Mouse (Mus musculus): ENCODE data around the gene Diexf. TPM values are rescaled to one million over a fixed set of nuclear protein-coding genes. Genes with fewer than 3 reads are reported as not detected.

The Diexf gene
- polyA plus RNA-seq, 1 experiment from 2014 or later: 16.2 TPM

GRCm38 (mm10) chr1:193089683-193090082 lies 40.4 kb downstream of the Diexf start:
- DNase-seq (ENCODE audit: low read depth, low spot score): no peak
- in situ Hi-C loops (cut with MboI; ENCODE audit: low pct_unique_long_range_greater_than_20kb): no loop called here
- no peak for TF ChIP-seq CTCF (IDR thresholded peaks at IDR 0.05)
- ChIA-PET POLR2A (no interaction called here), CTCF (interaction anchor here (1.4 kb wide), 1 partner anchor 11 kb away, joined by 6 read pairs; no protein-coding TSS in a partner anchor)
- ATAC-seq: no peak
- no peaks in the 10 kb centered on the region for H3K27me3 ChIP-seq

- H3K27me3 ChIP-seq: no peaks in the 10 kb centered on the region
- ChIA-PET POLR2A (no interaction called here), CTCF (no interaction called here)
- ATAC-seq (no peak), DNase-seq (ENCODE audit: low read depth, low spot score) (no peak)
- no peak for TF ChIP-seq CTCF (IDR thresholded peaks at IDR 0.05)
- in situ Hi-C loops (cut with MboI; ENCODE audit: low pct_unique_long_range_greater_than_20kb): no loop called here
Measured at GRCm38 (mm10) chr1:193089211-193089610, 40.9 kb downstream of the Diexf start.

GRCm38 (mm10) chr1:193086842-193087476 lies 43.1 kb downstream of the Diexf start:
- CTCF ChIA-PET: interaction anchor here (1.0 kb wide), 1 partner anchor 236 kb away, joined by 3 read pairs; no protein-coding TSS in a partner anchor
- no peak for TF ChIP-seq CTCF (IDR thresholded peaks at IDR 0.05)
- ATAC-seq (no peak), DNase-seq (ENCODE audit: low read depth, low spot score) (no peak)
- POLR2A ChIA-PET: no interaction called here
- no peaks in the 10 kb centered on the region for H3K27me3 ChIP-seq
- in situ Hi-C loops (cut with MboI; ENCODE audit: low pct_unique_long_range_greater_than_20kb): no loop called here

GRCm38 (mm10) chr1:193086111-193086841 lies 43.8 kb downstream of the Diexf start:
- CTCF ChIA-PET: no interaction called here
- H3K27me3 ChIP-seq: no peaks in the 10 kb centered on the region
- in situ Hi-C loops (cut with MboI; ENCODE audit: low pct_unique_long_range_greater_than_20kb): no loop called here
- POLR2A ChIA-PET: no interaction called here
- no peak for ATAC-seq
- no peak for TF ChIP-seq CTCF (IDR thresholded peaks at IDR 0.05)
- no peak for DNase-seq (ENCODE audit: low read depth, low spot score)

- no peaks in the 10 kb centered on the region for H3K27me3 ChIP-seq
- POLR2A ChIA-PET: no interaction called here
- DNase-seq (ENCODE audit: low read depth, low spot score): no peak
- in situ Hi-C loops (cut with MboI; ENCODE audit: low pct_unique_long_range_greater_than_20kb): no loop called here
- CTCF ChIA-PET: no interaction called here
- no peak for TF ChIP-seq CTCF (IDR thresholded peaks at IDR 0.05)
- ATAC-seq: no peak
Measured at GRCm38 (mm10) chr1:193085541-193086020, 44.5 kb downstream of the Diexf start.

- POLR2A ChIA-PET: no interaction called here
- DNase-seq (ENCODE audit: low read depth, low spot score) (no peak), ATAC-seq (no peak)
- CTCF ChIA-PET: no interaction called here
- no peak for TF ChIP-seq CTCF (IDR thresholded peaks at IDR 0.05)
- in situ Hi-C loops (cut with MboI; ENCODE audit: low pct_unique_long_range_greater_than_20kb): no loop called here
- H3K27me3 ChIP-seq: no peaks in the 10 kb centered on the region
Measured at GRCm38 (mm10) chr1:193084016-193084415, 46.1 kb downstream of the Diexf start.

- no peak for DNase-seq (ENCODE audit: low read depth, low spot score)
- ChIA-PET POLR2A (interaction anchor here (0.7 kb wide), 1 partner anchor 201 kb away, joined by 3 read pairs; no protein-coding TSS in a partner anchor), CTCF (no interaction called here)
- H3K27me3 ChIP-seq: no peaks in the 10 kb centered on the region
- no peak for ATAC-seq
- no peak for TF ChIP-seq CTCF (IDR thresholded peaks at IDR 0.05)
- in situ Hi-C loops (cut with MboI; ENCODE audit: low pct_unique_long_range_greater_than_20kb): no loop called here
Measured at GRCm38 (mm10) chr1:193083051-193083450, 47.0 kb downstream of the Diexf start.

GRCm38 (mm10) chr1:193082311-193082921 lies 47.7 kb downstream of the Diexf start:
- ATAC-seq (no peak), DNase-seq (ENCODE audit: low read depth, low spot score) (no peak)
- H3K27me3 ChIP-seq: no peaks in the 10 kb centered on the region
- TF ChIP-seq CTCF (IDR thresholded peaks at IDR 0.05): no peak
- ChIA-PET POLR2A (interaction anchor here (0.7 kb wide), 1 partner anchor 201 kb away, joined by 3 read pairs; no protein-coding TSS in a partner anchor), CTCF (no interaction called here)
- in situ Hi-C loops (cut with MboI; ENCODE audit: low pct_unique_long_range_greater_than_20kb): no loop called here

GRCm38 (mm10) chr1:193062618-193063017 lies 67.5 kb downstream of the Diexf start:
- ChIA-PET POLR2A (no interaction called here), CTCF (interaction anchor here (0.9 kb wide), 1 partner anchor 15 kb away, joined by 3 read pairs; no protein-coding TSS in a partner anchor)
- ATAC-seq (no peak), DNase-seq (ENCODE audit: low read depth, low spot score) (no peak)
- peaks cover 12% of the 10 kb centered on the region for H3K27me3 ChIP-seq
- TF ChIP-seq CTCF (IDR thresholded peaks at IDR 0.05): no peak
- in situ Hi-C loops (cut with MboI; ENCODE audit: low pct_unique_long_range_greater_than_20kb): no loop called here

- peaks cover 19% of the 10 kb centered on the region for H3K27me3 ChIP-seq
- TF ChIP-seq CTCF (IDR thresholded peaks at IDR 0.05): no peak
- DNase-seq (ENCODE audit: low read depth, low spot score): no peak
- ChIA-PET CTCF (no interaction called here), POLR2A (no interaction called here)
- ATAC-seq: no peak
- in situ Hi-C loops (cut with MboI; ENCODE audit: low pct_unique_long_range_greater_than_20kb): no loop called here
Measured at GRCm38 (mm10) chr1:193060167-193060566, 69.9 kb downstream of the Diexf start.

GRCm38 (mm10) chr1:193059596-193059995 lies 70.5 kb downstream of the Diexf start:
- no peak for DNase-seq (ENCODE audit: low read depth, low spot score)
- CTCF ChIA-PET: no interaction called here

More at GRCm38 (mm10) chr1:193059596-193059995, 70.5 kb downstream of the Diexf start:
- in situ Hi-C loops (cut with MboI; ENCODE audit: low pct_unique_long_range_greater_than_20kb): no loop called here
- TF ChIP-seq CTCF (IDR thresholded peaks at IDR 0.05): no peak
- no peak for ATAC-seq
- H3K27me3 ChIP-seq: peaks cover 19% of the 10 kb centered on the region
- POLR2A ChIA-PET: no interaction called here
